Mouse (Mus musculus): ENCODE data around the gene Abhd4.

GRCm38 (mm10) chr14:54209932-54210331 lies 44.1 kb upstream of the Abhd4 start:
- no peak for TF ChIP-seq CTCF (IDR thresholded peaks at IDR 0.05; ENCODE audit: borderline replicate concordance, control insufficient read depth, extremely low read depth, insufficient read depth, low read length, poor library complexity)
- TF ChIP-seq POLR2A (IDR thresholded peaks at IDR 0.05; ENCODE audit: control insufficient read depth, extremely low read depth, insufficient read depth, low read length, poor library complexity), result no peak

Data from thymus, adult 2 months (tissue).